Mouse (Mus musculus) thymus, adult 2 months (tissue): ENCODE results near the gene Rgs10. TPM values are rescaled to one million over a fixed set of nuclear protein-coding genes. Genes with fewer than 3 reads are reported as not detected.
"Not testable (repeated sequence)": the region's sequence is repeated elsewhere in the genome, so short reads cannot be mapped to it uniquely, and the experiment has no call there.

Source experiments
- DNase-seq: peaks from one replicate; pipeline ENCODE4 v3.0.0; 2021
- H3K27ac ChIP-seq: fragments of 200-500 bp; 2 replicates; pipeline ENCODE4 v1.5.1; 2012; ENCODE audit warnings: low read length, control low read depth; ENCODE audit not compliant: control insufficient read depth, insufficient read depth
- H3K27me3 ChIP-seq: fragments of 200-500 bp; 2 replicates; pipeline ENCODE4 v1.6.1; 2012; ENCODE audit warnings: mild to moderate bottlenecking, low read length, moderate library complexity, mixed read lengths; ENCODE audit not compliant: control insufficient read depth, insufficient read depth
- H3K36me3 ChIP-seq: fragments of 200-500 bp; 2 replicates; pipeline ENCODE4 v1.6.1; 2012; ENCODE audit warnings: mild to moderate bottlenecking, low read length, moderate library complexity; ENCODE audit not compliant: control insufficient read depth, insufficient read depth
- H3K4me1 ChIP-seq: fragments of 200-500 bp; replicated peaks from 2 replicates; pipeline ENCODE4 v1.6.1; 2012; ENCODE audit warnings: low read length; ENCODE audit not compliant: control insufficient read depth, insufficient read depth
- H3K4me3 ChIP-seq: fragments of 200-500 bp; 2 replicates; pipeline ENCODE4 v1.5.1; 2012; ENCODE audit warnings: mild to moderate bottlenecking, low read length, control low read depth, moderate library complexity; ENCODE audit not compliant: control insufficient read depth, insufficient read depth
- CTCF ChIP-seq: fragments of 200-500 bp; IDR thresholded peaks from 2 replicates; pipeline ENCODE4 v1.5.1; 2012; ENCODE audit warnings: mild to moderate bottlenecking, control low read depth, low read length, moderate library complexity, borderline replicate concordance; ENCODE audit not compliant: control insufficient read depth, poor library complexity, insufficient read depth; ENCODE audit errors: extremely low read depth
- POLR2A ChIP-seq: fragments of 200-500 bp; IDR thresholded peaks from 2 replicates; pipeline ENCODE4 v1.6.1; 2012; ENCODE audit warnings: mild to moderate bottlenecking, low read length, control low read depth, moderate library complexity; ENCODE audit not compliant: control insufficient read depth, poor library complexity, insufficient read depth; ENCODE audit errors: extremely low read depth
- WGBS: fragments of 180-500 bp; shearing (Covaris S2); methylation state at CpG from one replicate; pipeline ENCODE4 v1.1.7; 2018; 5-methylcytosine and 5-hydroxymethylcytosine counted together
- polyA plus RNA-seq: library from polyadenylated mRNA; depleted of rRNA; stranded (reverse); fragments of >200 nt; gene quantifications from 2 replicates; pipeline ENCODE4 v1.2.3, GENCODE M21; 2012; rRNA removed

Gene Rgs10
- polyA plus RNA-seq, 1 experiment: 71.8 TPM

- H3K4me1 ChIP-seq: no peaks in the 10 kb centered on the region
- peak; percentile 64 for DNase-seq
- no peak for TF ChIP-seq POLR2A
- TF ChIP-seq CTCF: peak; percentile 82; the same call in 1 of the 2 replicates
- H3K27me3 ChIP-seq: no peaks in the 10 kb centered on the region
- no peaks in the 10 kb centered on the region for H3K36me3 ChIP-seq
- no peak overlapping the region for H3K4me3 ChIP-seq
- no peak overlapping the region for H3K27ac ChIP-seq
- 71% methylated on average over 6 of the region's 6 CpGs for WGBS
Observed at GRCm38 (mm10) chr7:128344928-128345653, 73.5 kb downstream of the Rgs10 start.

- Histone ChIP-seq H3K4me3 (no peak overlapping the region), H3K27me3 (no peaks in the 10 kb centered on the region), H3K36me3 (no peaks in the 10 kb centered on the region), H3K27ac (no peak overlapping the region), H3K4me1 (no peaks in the 10 kb centered on the region)
- WGBS: 79% methylated on average over 7 of the region's 7 CpGs
- no peak for DNase-seq
- TF ChIP-seq CTCF: no peak
- no peak for TF ChIP-seq POLR2A
Observed at GRCm38 (mm10) chr7:128344488-128344887, 74.1 kb downstream of the Rgs10 start.

- H3K4me3 ChIP-seq, H3K36me3 ChIP-seq, H3K27ac ChIP-seq, DNase-seq, H3K27me3 ChIP-seq, H3K4me1 ChIP-seq: not testable (repeated sequence)
- 95% methylated on average over 9 of the region's 10 CpGs for WGBS
Observed at GRCm38 (mm10) chr7:128342691-128343090, 75.9 kb downstream of the Rgs10 start.

- DNase-seq, H3K4me3 ChIP-seq, H3K4me1 ChIP-seq, H3K27ac ChIP-seq, H3K36me3 ChIP-seq, H3K27me3 ChIP-seq: not testable (repeated sequence)
- WGBS: 76% methylated on average over 9 of the region's 9 CpGs
Observed at GRCm38 (mm10) chr7:128340321-128340720, 78.2 kb downstream of the Rgs10 start.

- TF ChIP-seq POLR2A (no peak), CTCF (no peak)
- no peak for DNase-seq
- WGBS: 61% methylated on average over 1 of the region's 1 CpGs
- Histone ChIP-seq H3K36me3 (no peaks in the 10 kb centered on the region), H3K27ac (no peak overlapping the region), H3K4me3 (no peak overlapping the region), H3K27me3 (no peaks in the 10 kb centered on the region), H3K4me1 (no peaks in the 10 kb centered on the region)
Observed at GRCm38 (mm10) chr7:128332896-128333295, 85.7 kb downstream of the Rgs10 start.

GRCm38 (mm10) chr7:128330981-128331380 is 87.6 kb downstream of the Rgs10 start:
- H3K27me3 ChIP-seq: no peaks in the 10 kb centered on the region
- H3K27ac ChIP-seq: no peak overlapping the region
- 92% methylated on average over 9 of the region's 9 CpGs for WGBS
- no peak for DNase-seq
- TF ChIP-seq POLR2A: no peak
- TF ChIP-seq CTCF: no peak
- no peaks in the 10 kb centered on the region for H3K36me3 ChIP-seq
- no peaks in the 10 kb centered on the region for H3K4me1 ChIP-seq
- H3K4me3 ChIP-seq: no peak overlapping the region

GRCm38 (mm10) chr7:128324977-128325376 is 93.6 kb downstream of the Rgs10 start:
- no peak for DNase-seq
- WGBS: 74% methylated on average over 1 of the region's 1 CpGs
- H3K27ac ChIP-seq: no peak overlapping the region
- no peaks in the 10 kb centered on the region for H3K4me1 ChIP-seq
- no peak overlapping the region for H3K4me3 ChIP-seq
- H3K36me3 ChIP-seq: no peaks in the 10 kb centered on the region
- TF ChIP-seq POLR2A (no peak), CTCF (no peak)
- H3K27me3 ChIP-seq: no peaks in the 10 kb centered on the region

Other genes starting within 250 kb of the Rgs10 start
- 28.8 and 414 TPM in 2 replicates for gene Cox6a2, start 212.4 kb downstream of the Rgs10 start, polyA plus RNA-seq
- 68.6 and 85.1 TPM in 2 replicates for gene Armc5, start 181.4 kb downstream of the Rgs10 start, polyA plus RNA-seq
- 2.4 and 2.5 TPM in 2 replicates for gene 9130023H24Rik, start 180.7 kb downstream of the Rgs10 start, polyA plus RNA-seq
- gene Tgfb1i1, start 171.9 kb downstream of the Rgs10 start, polyA plus RNA-seq: 21.0 and 25.4 TPM in 2 replicates
- gene Slc5a2, start 153.1 kb downstream of the Rgs10 start, polyA plus RNA-seq: 0.29 and 0.67 TPM in 2 replicates
- 51.1 and 54.1 TPM in 2 replicates for gene BC017158, start 120.6 kb downstream of the Rgs10 start, polyA plus RNA-seq
- 43.8 and 54.6 TPM in 2 replicates for gene Tial1, start 43.0 kb upstream of the Rgs10 start, polyA plus RNA-seq
- gene Bag3, start 104.9 kb upstream of the Rgs10 start, polyA plus RNA-seq: 14.5 and 19.1 TPM in 2 replicates
- gene Inpp5f, start 192.6 kb upstream of the Rgs10 start, polyA plus RNA-seq: 3.8 and 4.1 TPM in 2 replicates